Mouse (Mus musculus) embryonic facial prominence, embryonic 12.5 days (tissue): ENCODE data around the gene Slco3a1. TPM values are rescaled to one million over a fixed set of nuclear protein-coding genes. Genes with fewer than 3 reads are reported as not detected.

Experiments used
- ATAC-seq: fragments of 200-750 bp; cut with Nextera tagmentation; 2 replicates; pipeline ENCODE4 v1.8.0; 2017; ENCODE audit not compliant: insufficient number of reproducible peaks, insufficient read depth, low FRiP score, low TSS enrichment
- H3K27ac ChIP-seq: fragments of 300-500 bp; sonication (generic); 2 replicates; pipeline ENCODE4 v1.5.1; 2016; ENCODE audit warnings: mild to moderate bottlenecking
- H3K27me3 ChIP-seq: fragments of 300-500 bp; sonication (generic); 2 replicates; pipeline ENCODE4 v1.6.1; 2016; ENCODE audit warnings: mild to moderate bottlenecking, moderate library complexity
- H3K36me3 ChIP-seq: fragments of 300-500 bp; sonication (generic); 2 replicates; pipeline ENCODE4 v1.6.1; 2016; ENCODE audit warnings: mild to moderate bottlenecking
- H3K4me1 ChIP-seq: fragments of 300-500 bp; sonication (generic); 2 replicates; pipeline ENCODE4 v1.6.1; 2016
- H3K4me2 ChIP-seq: fragments of 300-500 bp; sonication (generic); replicated peaks from 2 replicates; pipeline ENCODE4 v1.6.1; 2016; ENCODE audit warnings: mild to moderate bottlenecking, moderate library complexity
- H3K4me3 ChIP-seq: fragments of 300-500 bp; sonication (generic); 2 replicates; pipeline ENCODE4 v1.5.1; 2016; ENCODE audit warnings: mild to moderate bottlenecking
- H3K9ac ChIP-seq: fragments of 300-500 bp; sonication (generic); 2 replicates; pipeline ENCODE4 v1.6.1; 2016; ENCODE audit warnings: mild to moderate bottlenecking, moderate library complexity
- H3K9me3 ChIP-seq: fragments of 300-500 bp; sonication (generic); 2 replicates; pipeline ENCODE4 v1.6.1; 2016; ENCODE audit warnings: mild to moderate bottlenecking, moderate library complexity
- WGBS: fragments of 180-500 bp; shearing (Covaris S2); methylation state at CpG from one replicate; pipeline ENCODE4 v1.1.7; 2016; 5-methylcytosine and 5-hydroxymethylcytosine counted together
- microRNA-seq: library from miRNA; unstranded; fragments of <30 nt; microRNA quantifications from one replicate; pipeline ENCODE4, GENCODE M21; 2017
- polyA plus RNA-seq: library from polyadenylated mRNA; unstranded; fragments of >200 nt; fragmentation: Nextera tagmentation; extraction: Ambion mirVana; gene quantifications from 2 replicates; pipeline ENCODE4 v1.2.1, GENCODE M21; 2016

Gene Slco3a1
- polyA plus RNA-seq, 1 experiment from 2014 or later, result 11.9 TPM

DNA sequence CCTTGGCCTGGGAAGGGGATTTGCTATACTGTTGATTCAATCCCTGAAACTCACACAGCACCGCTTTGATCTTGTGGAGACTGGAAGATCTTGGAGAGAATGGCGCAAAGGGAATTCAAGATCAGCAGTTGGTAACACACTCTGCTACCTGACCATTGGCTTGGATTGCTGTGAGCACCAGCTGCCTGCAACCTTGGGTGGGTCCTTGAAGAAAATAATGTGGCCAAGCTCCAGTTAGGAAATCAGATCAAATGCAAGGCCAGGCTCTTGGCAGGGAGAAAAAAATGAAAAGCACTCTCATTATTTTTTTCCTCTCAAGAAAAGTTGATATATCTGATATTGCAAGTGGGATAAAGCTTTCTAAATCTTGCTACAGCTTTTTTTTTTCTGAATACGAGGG, 298.3 kb downstream of the Slco3a1 start:
- no peak overlapping the region for H3K4me3 ChIP-seq
- no peaks in the 10 kb centered on the region for H3K36me3 ChIP-seq
- H3K4me2 ChIP-seq, result no peak overlapping the region
- no peak overlapping the region for H3K9ac ChIP-seq
- H3K9me3 ChIP-seq, result no peaks in the 10 kb centered on the region
- no peaks in the 10 kb centered on the region for H3K4me1 ChIP-seq
- no peak overlapping the region for H3K27ac ChIP-seq
- ATAC-seq, result no peak
- WGBS, result 85% methylated on average over 3 of the region's 3 CpGs
- H3K27me3 ChIP-seq, result no peaks in the 10 kb centered on the region

DNA sequence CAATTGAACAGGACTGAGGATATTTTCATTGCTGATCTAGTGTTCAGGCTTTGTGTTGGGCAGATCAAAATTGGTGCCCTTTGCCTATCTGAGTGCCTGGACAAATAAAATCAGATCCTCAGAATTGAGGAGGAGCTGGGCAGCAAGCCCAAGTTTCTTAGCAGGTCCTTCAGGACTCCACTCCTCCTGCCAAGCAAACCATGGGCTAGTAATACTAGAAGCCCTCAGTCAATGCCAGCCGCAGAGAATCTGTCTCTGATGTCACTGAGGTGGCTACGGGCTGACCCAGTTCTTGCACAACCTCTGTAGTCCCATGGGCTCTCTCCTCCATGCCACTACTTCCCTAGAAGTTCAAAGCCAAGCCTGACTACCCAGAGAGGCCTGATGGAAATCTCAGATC, 302.5 kb downstream of the Slco3a1 start:
- Histone ChIP-seq H3K9me3 (no peaks in the 10 kb centered on the region), H3K4me1 (no peaks in the 10 kb centered on the region), H3K4me2 (no peak overlapping the region), H3K27ac (no peak overlapping the region), H3K36me3 (no peaks in the 10 kb centered on the region), H3K9ac (no peak overlapping the region), H3K27me3 (no peaks in the 10 kb centered on the region), H3K4me3 (no peak overlapping the region)
- 87% methylated on average over 2 of the region's 2 CpGs for WGBS
- ATAC-seq, result no peak

DNA sequence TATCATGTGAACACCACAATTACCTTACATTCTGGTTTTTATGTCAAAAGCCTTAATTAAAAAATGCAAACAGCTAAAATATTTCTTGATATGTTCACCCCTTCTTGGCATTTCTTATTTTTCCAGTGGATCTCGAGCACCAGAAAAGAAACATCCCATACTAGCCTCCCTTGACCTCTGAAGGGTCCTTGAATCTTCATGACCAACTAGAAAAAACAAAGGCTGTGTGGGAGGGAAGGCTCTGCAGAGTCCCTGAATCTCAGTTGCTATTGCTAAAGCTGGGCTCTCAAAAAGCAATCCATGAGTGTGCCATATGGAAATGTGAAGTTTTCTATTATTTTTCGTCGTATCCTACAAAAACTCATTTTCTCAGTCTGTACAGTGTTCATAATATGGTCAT, 313.3 kb downstream of the Slco3a1 start:
- no peak overlapping the region for H3K27ac ChIP-seq
- no peak for ATAC-seq
- H3K27me3 ChIP-seq, result no peaks in the 10 kb centered on the region
- H3K4me3 ChIP-seq, result no peak overlapping the region
- H3K9ac ChIP-seq, result no peak overlapping the region
- H3K4me1 ChIP-seq, result no peaks in the 10 kb centered on the region; the same call in 1 of the 2 replicates
- no peaks in the 10 kb centered on the region for H3K36me3 ChIP-seq
- peaks cover 4% of the 10 kb centered on the region; the same call in 1 of the 2 replicates for H3K9me3 ChIP-seq
- H3K4me2 ChIP-seq, result no peak overlapping the region
- 83% methylated on average over 3 of the region's 3 CpGs for WGBS

DNA sequence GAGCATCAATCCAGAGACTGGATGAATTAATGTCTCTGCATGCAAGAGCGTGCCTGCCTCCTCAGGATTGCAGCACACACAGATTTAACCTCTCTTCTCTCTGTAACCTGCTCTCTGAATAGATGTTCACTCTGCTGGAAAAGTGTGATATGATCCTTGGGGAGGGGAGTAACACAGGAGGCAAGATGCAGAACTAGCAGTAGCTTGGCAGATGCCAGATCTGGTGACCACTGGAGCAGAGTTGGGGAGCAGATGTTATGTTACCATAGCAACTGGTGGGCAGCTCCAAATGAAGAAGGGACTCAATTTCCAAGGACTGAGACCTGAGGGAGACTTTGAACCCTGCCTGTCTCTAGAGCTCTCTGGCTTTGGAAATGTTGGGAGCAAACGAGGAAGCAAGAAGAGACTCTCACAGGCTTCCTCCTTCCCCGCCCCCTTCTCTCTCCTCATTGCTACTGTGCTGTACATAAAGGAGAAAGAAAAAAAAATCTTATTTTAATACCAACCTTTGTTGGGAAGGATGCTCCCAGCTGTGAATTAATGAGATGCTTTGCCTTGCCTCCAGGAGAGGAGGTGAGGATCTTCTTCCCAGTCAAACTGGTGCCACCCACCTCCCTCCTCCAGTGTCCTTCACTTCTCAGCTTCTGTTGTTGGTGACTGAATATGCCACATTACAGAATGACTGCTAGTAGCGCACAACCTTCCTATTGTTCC, 314.0 kb downstream of the Slco3a1 start:
- Histone ChIP-seq H3K9ac (no peak overlapping the region), H3K4me1 (no peaks in the 10 kb centered on the region; the same call in 1 of the 2 replicates), H3K4me2 (no peak overlapping the region), H3K27me3 (no peaks in the 10 kb centered on the region), H3K27ac (no peak overlapping the region), H3K4me3 (no peak overlapping the region), H3K9me3 (peaks cover 4% of the 10 kb centered on the region; the same call in 1 of the 2 replicates), H3K36me3 (no peaks in the 10 kb centered on the region)
- ATAC-seq, result peak; percentile 60; the same call in 1 of the 2 replicates
- WGBS, result 56% methylated on average over 4 of the region's 4 CpGs

Small RNA genes within 50 kb of the gene (microRNA-seq; reads per million reads assigned to microRNA genes)
- not detected for gene Gm27459
